In the genomic region with DNA sequence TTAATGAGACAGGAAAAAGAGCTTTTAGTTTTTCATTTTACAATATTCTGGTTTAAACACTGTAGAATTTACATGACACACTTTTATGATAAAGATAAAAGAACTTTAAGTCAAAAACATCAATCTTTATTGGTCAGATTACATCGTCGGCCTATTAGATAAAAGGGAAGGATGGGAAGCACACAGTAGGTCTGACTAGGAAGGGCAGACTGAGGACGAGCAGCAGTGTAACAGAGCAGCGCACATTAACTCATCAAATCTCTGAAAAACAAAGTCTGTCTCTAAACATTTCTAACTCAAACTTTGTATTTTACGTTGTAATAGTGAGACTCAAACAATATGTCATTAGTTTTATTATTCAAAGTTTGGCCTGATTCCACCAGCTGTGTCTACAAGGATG, we compare ENCODE assay signal across 34 mouse cellular contexts.
"Had no signal": no experiment of that assay in that cellular context is flagged by ENCODE, and none has a peak within 500 bp of the region (broad histone marks: within the 10 kb centered on the region; RNA-seq: fewer than 3 reads in every experiment).

No protein-coding gene starts in this region.

- H3K27me3 ChIP-seq: heart, embryonic 12.5 days; heart, embryonic 13.5 days; heart, embryonic 15.5 days; hindbrain, embryonic 12.5 days; hindbrain, embryonic 13.5 days; hindbrain, embryonic 15.5 days; intestine, embryonic 15.5 days; kidney, embryonic 15.5 days had no signal

- H3K4me1 ChIP-seq: heart, embryonic 10.5 days; hindbrain, embryonic 10.5 days; hindbrain, embryonic 12.5 days; hindbrain, embryonic 13.5 days; hindbrain, embryonic 15.5 days; intestine, embryonic 15.5 days; kidney, embryonic 15.5 days had no signal

- DNase-seq: heart, postnatal 10 days; heart, postnatal 14 days; heart, postnatal 36 days; heart, postnatal 4 days; kidney, adult 11 months; kidney, adult 18-20 months; kidney, adult 2 months; kidney, adult 8-10 months; kidney, adult 9 months; kidney, postnatal 10 days; kidney, postnatal 14 days; kidney, postnatal 25 days; kidney, postnatal 36 days; kidney, postnatal 4 days; layer of hippocampus, adult 9-11 months; layer of hippocampus, postnatal 36 days had no signal

- H3K9ac ChIP-seq: heart, embryonic 12.5 days; heart, embryonic 13.5 days; heart, embryonic 15.5 days; hindbrain, embryonic 12.5 days; hindbrain, embryonic 13.5 days; hindbrain, embryonic 14.5 days; hindbrain, embryonic 15.5 days; intestine, embryonic 15.5 days; kidney, embryonic 15.5 days had no signal

- H3K27ac ChIP-seq: heart, embryonic 10.5 days; heart, embryonic 13.5 days; heart, embryonic 15.5 days; hindbrain, embryonic 10.5 days; hindbrain, embryonic 12.5 days; hindbrain, embryonic 13.5 days; hindbrain, embryonic 14.5 days; hindbrain, embryonic 15.5 days; hindbrain, postnatal 0 days; intestine, embryonic 15.5 days; kidney, embryonic 15.5 days; layer of hippocampus, adult 2 months had no signal

- H3K9me3 ChIP-seq: heart, embryonic 10.5 days; heart, embryonic 12.5 days; heart, embryonic 13.5 days; heart, embryonic 15.5 days; hindbrain, embryonic 10.5 days; hindbrain, embryonic 12.5 days; hindbrain, embryonic 13.5 days; hindbrain, embryonic 15.5 days; intestine, embryonic 15.5 days; kidney, embryonic 15.5 days had no signal

- H3K4me3 ChIP-seq: heart, embryonic 10.5 days; heart, embryonic 12.5 days; heart, embryonic 13.5 days; heart, embryonic 15.5 days; hindbrain, embryonic 10.5 days; hindbrain, embryonic 12.5 days; hindbrain, embryonic 13.5 days; hindbrain, embryonic 15.5 days; intestine, embryonic 15.5 days; kidney, embryonic 15.5 days; layer of hippocampus, adult 2 months had no signal

- H3K4me2 ChIP-seq: heart, embryonic 11.5 days; heart, embryonic 12.5 days; heart, embryonic 13.5 days; heart, embryonic 15.5 days; hindbrain, embryonic 12.5 days; hindbrain, embryonic 13.5 days; hindbrain, embryonic 14.5 days; hindbrain, embryonic 15.5 days; intestine, embryonic 15.5 days; kidney, embryonic 15.5 days had no signal

- ATAC-seq: hindbrain, embryonic 16.5 days; hindbrain, postnatal 0 days; inflammation-experienced regulatory T-cells, adult 6 months; intestine, embryonic 15.5 days; intestine, embryonic 16.5 days; intestine, postnatal 0 days had no signal
